Mouse (Mus musculus): ENCODE measurements around the gene Arpc4.

Arpc4 gene

DNA sequence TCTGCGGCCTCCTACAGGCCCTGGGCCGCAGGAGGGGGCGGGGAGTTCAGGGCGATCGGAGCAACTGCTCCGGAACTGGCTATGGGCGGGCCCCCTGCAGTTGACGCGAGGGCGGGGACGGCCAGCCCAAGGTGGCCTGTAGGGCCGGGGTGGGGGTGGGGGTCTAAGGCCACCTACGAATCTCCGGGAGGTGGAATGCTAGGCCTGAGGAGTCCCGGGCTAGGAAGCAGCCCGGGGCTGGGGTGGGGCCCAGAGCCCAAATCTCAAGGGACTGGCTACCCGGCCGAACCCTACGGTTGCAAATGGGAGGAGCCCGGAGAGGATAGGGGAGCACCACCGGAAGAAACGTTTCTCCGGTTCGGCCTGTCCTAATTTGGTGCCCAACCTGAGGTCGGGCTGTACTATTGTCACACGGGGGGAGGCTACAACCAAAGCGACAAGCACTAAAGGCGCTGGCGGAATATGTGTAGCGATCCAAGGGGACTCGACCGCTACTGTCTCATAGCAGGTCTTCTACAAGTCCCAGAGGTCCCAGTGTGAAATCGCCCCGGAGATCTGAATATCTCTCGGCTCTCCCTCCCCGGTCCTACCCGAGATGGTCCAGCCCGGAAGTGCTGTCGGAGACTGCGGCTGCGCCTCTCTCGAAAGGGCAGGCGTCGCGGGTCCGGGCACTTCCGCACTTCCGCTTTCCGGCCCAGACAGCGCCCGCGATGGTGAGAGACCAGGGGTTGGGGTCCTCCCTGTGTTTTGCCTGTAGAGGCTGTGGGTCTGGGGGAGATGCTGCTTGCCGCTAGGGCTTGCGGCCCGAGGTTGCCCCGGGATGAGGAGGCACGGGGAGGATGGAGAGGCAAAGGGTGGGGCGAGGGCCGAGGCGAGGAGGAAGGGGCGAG lies at the start of gene Arpc4, which contains the start of gene Tada3:
TSS of gene Arpc4 (plus strand) at position 620 of the 890 bp plus-strand sequence.
TSS of gene Tada3 (minus strand) at position 388 of the 890 bp plus-strand sequence.
- 0% methylated on average over 61 of the region's 61 CpGs for WGBS

DNA sequence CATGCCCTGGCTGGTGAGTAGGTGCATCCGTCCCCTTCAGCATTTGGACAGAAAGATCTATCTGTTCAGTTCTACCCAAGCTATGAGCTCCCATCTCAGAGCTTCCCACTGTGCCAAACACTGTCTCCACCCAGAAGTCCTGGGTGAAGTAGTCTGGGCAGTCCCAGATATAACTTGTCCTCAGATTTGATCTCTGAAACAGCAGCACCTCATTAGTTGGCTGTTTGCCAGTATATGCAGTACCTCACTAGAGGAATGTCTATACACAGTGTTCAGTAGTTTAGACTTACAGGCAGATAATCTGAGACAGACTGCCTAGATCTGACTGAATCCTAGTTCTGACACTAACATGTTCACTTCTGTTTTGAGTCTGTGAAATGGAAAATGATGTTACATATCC lies 48.5 kb upstream of the Arpc4 start:
- WGBS, result 91% methylated on average over 1 of the region's 1 CpGs

DNA sequence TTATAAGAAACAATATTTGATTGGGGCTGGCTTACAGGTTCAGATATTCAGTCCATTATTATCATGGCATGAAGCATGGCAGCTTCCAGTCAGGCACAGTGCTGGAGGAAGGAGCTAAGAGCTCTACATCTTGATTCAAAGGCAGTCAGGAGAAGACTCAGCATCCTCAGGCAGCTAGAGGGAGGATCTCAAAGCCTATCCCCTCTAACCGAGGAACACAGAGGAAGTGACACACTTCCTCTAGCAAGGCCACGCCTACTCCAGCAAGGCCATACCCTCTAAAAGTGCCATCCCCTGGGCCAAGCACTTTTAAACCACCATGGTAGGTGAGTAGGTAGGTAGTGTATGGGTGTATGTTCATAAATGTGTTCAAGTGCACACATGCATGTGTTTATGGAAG lies 47.4 kb upstream of the Arpc4 start:
- 57% methylated on average over 2 of the region's 2 CpGs for WGBS

DNA sequence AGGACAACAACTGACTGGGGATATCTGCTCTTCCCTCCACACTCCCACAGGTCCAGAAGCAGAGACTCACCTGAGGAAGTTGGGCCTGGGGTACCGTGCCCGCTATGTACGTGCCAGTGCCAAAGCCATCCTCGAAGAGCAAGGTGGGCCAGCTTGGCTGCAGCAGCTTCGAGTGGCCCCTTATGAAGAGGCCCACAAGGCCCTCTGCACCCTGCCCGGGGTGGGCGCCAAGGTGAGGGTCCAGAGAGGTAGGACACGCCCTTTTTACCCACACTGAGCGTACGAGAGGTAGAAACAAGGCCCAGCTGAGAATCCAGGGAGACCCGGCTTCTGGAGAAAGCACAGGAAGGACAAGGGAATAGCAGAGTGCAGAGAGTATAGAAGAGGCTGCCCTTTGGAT lies 46.2 kb upstream of the Arpc4 start:
- WGBS, result 93% methylated on average over 11 of the region's 11 CpGs

DNA sequence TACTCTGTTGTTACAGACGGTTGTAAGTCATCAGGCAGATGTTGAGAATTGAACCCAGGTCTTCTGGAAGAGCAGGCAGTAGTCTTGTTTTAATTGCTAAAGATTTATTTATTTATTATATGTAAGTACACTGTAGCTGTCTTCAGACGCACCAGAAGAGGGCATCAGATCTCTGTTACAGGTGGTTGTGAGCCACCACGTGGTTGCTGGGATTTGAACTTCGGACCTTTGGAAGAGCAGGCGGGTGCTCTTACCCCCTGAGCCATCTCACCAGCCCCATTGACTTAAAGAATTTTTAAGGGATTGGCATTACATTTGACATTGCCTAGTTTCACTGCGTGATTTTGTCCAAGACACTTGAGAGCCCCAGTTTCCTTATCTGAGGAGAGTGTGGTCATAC lies 45.2 kb upstream of the Arpc4 start:
- WGBS, result 65% methylated on average over 6 of the region's 6 CpGs

DNA sequence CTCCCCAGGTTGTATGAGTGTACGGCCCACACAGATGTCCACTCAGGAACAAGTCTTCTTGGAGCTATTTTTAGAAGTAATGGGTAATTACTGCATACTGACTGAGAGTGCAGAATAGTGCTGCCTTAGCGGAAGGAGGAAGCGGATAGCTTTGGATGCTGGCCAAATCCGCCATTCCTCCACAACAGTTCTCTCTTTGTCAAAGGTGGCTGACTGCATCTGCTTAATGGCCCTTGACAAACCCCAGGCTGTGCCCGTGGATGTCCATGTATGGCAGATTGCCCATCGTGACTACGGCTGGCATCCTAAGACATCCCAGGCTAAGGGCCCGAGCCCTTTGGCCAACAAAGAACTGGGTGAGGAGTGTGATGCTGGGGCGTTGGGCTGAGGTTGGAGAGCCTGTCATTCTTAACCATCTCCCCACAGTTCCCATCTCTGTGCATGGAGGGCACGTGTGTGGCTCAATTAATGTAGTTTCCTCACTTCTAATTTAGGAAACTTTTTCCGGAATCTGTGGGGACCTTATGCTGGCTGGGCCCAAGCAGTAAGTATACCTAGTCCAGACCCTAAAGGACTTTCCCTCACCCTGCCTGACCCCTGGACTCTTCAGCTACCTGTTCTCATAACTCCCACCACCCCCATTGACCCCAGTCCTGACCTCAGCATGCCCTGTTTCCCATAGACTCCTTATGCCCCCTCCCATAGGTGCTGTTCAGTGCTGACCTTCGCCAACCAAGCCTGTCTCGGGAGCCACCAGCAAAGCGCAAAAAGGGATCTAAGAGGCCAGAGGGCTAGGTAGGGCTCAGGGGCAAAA lies 44.6 kb upstream of the Arpc4 start:
- 41% methylated on average over 14 of the region's 14 CpGs for WGBS

DNA sequence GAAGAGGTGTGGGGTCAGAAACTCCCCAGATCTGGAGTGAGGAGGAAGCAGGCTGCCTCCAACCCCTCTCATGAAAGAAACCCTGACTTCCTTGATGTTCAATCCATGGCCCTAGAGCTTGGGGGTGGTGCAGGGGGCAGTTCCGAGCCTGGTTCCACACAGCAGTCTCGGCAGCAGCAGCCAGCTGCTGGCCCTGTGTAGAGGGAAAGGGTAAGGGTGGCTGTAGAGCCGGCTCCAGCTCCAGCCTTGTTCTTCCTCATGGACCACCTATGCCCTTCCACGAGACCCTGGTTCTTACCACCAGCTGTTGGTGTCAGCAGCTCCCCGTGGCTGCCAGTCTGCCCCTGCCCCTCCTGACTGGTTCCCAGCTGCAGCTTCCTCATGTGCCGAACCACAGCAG lies 43.7 kb upstream of the Arpc4 start:
- 64% methylated on average over 6 of the region's 6 CpGs for WGBS

DNA sequence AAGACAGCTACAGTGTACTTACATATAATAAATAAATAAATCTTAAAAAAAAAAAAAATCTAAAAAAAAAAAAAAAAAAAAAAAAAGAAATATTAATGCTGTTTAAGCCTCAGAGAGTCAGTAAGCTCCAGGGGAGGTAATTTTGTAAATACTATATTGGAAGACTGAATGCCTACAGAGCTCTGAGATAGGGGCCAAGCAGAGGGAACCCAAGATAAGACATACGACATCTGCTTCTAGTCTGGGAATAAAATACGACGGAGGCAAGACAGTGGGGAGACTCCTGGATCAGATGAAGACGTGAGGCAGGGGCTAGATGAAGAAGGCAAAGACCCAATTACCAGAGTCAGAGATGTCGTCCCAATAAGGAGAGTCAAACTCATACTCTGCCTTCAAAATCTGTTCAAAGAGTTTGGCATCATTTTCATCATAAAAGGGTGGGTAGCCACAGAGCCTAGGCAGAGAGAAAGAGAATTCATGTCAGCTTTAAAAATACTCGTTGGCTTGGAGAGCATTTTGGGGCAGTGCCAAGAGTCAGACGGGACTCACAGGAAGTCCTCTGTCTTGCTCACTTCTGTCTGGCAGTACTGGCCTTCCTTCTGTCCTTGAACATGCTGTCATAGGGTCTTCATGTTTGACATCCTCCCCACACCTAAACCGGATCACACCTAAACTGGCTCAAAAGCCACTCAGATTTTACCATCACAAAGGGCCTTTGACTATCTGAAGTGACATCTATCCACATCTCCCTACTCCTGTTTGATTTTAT lies 40.9 kb upstream of the Arpc4 start:
- WGBS, result 36% methylated on average over 8 of the region's 8 CpGs

DNA sequence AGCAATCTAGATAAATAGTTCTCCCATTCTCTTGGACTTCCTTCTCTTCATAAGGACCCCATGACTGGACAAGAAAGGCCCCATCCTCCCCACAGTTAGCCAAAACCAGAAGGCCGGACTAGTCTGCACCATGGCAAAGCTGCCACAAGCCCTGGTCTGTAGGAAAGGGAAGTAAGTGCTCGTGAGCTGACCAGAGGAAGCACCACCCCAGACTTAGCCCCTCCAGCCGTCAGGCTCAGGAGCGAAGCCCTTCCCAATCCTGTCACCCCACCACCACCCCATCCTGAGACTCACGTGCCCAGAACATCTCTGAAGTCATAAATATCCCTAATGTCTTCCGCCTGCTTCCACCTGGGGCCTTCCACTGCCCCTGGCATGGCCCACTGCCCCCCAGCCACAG lies 36.3 kb upstream of the Arpc4 start:
- 70% methylated on average over 6 of the region's 6 CpGs for WGBS

DNA sequence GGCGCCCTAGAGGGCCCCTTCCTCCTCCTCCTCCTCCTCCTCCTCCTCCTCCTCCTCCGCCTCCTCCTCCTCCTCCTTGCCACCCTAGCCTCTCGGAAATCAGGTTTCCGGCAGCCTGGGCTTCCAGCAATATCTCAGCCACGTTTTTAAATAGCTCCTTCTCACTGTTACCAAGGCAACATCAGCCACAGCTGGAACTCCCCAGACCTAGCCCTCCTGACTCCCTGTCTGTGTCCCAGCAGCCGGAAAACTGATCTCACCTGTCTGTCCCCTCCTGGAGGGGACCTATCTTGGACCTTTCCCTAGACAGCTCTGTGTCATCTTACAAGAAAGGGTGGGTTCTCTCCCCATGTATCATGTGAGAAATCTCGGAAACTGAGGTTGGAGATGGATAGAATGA lies 35.6 kb upstream of the Arpc4 start:
- WGBS, result 22% methylated on average over 4 of the region's 7 CpGs

DNA sequence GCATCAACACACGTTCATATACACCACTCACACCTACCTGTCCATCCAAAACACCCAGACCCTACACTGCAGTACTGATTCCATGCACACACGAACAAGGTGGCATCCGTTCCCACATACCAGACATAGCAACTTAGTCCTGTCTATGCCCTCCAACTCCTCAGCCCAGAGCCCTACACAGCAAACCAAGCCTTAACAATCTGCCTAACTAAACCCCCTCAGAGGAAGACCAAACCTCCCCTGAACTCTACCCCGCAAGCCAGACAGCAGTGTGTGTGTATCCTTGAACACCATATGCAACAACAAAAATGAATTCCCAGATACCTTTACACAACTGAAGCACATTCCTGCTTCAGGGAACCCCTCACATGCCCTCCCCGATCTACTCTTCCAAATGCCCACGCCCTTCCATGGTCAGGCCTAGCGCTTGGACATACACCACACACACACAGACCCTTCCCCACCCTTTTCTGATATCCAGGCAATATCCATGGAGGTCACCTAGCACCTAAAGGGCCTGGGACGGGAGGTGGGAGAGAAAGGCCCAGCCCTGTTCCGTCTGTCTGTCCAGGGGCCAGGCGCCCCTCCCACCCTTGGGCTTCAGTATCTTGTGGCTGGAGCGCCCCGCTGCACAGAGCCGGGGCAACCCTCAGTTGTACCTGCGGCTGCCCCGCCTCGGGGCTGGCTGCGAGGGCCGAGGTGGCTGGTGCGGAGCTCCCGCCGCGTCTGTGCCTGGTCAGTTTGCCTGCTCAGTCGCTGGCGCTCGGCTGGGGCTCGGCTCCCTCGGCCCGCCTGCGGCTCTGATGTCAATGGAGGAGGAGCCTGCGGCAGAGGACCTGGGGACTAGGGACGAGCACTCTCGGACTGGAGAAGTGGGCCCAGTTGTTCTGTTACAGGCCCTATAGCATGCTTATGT lies 34.5 kb upstream of the Arpc4 start, which contains the start of gene Camk1:
TSS of gene Camk1 (minus strand) at position 808 of the 916 bp plus-strand sequence.
- 15% methylated on average over 32 of the region's 32 CpGs for WGBS

DNA sequence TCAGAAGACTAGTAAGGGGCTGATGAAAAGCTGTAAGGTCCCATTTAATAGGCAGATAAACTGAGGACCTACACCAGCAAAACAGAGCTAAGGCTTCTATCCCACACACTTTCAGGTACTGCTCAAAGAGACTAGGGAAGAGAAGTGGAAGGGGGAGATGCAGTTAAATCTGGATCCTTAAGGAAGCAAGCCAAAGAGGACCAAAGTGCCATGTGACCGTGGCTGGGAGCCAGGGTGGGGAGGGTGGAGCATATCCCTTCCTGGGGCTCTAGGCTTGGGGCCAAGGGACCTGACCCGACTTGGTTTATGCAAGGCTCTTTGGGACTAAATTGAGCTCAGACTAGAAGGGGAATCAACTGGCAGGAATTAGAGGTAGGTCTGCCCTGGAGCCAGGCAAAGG lies 33.6 kb upstream of the Arpc4 start:
- 27% methylated on average over 2 of the region's 2 CpGs for WGBS

DNA sequence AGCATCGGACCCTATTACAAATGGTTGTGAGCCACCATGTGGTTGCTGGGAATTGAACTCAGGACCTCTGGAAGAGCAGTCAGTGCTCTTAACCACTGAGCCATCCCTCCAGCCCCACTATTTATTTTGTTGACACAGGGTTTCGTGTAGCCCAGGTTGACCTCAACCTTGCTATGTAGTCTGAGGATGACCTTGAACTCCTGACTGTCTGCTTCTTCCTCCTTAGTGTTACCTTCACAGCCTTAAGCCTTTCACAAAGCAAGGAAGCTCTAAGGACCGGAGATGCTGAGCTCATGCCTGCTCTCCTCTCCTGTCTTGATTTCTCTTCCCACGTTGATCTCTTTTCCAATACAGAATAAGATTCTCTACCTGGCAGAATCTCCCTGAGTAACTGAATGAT lies 31.0 kb upstream of the Arpc4 start:
- 85% methylated on average over 4 of the region's 4 CpGs for WGBS

DNA sequence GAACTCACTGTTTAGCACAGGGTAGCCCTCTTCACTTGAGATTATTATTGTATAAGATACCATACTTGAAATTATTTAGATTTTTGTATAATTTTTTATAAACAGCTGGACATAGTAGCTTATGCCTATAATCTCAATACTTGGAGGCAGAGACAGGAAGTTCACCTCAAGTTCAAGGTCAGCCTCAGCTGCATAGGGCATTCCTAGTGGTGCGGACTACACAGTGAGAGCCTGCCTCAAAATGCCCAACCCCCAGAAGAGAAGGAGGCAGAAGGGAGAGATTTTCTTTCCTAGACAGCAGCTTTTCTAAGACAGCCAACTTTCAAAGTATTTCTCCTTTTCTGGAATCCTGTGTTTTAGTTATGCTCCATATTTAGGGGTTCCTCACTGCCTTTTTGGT lies 26.8 kb upstream of the Arpc4 start:
- 84% methylated on average over 1 of the region's 1 CpGs for WGBS

DNA sequence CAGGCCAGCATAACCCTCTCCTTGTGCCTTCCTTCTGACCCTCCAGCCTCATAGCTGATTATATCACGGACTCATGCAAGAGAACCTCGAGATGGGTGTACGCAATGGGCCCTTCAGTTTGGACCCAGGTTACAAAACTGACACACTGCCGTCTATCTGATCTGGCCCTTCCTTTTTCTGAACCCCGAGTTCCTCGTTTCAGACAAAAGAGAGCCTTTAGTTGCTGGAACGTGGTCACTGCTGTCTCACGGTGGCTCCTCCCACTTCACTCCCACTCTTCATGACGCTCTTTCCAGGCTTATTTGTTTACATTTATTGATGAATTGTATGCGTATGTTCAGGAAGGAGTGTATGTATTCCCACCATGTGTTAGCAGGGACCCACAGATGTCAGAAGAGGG lies 26.3 kb upstream of the Arpc4 start:
- 58% methylated on average over 10 of the region's 10 CpGs for WGBS

DNA sequence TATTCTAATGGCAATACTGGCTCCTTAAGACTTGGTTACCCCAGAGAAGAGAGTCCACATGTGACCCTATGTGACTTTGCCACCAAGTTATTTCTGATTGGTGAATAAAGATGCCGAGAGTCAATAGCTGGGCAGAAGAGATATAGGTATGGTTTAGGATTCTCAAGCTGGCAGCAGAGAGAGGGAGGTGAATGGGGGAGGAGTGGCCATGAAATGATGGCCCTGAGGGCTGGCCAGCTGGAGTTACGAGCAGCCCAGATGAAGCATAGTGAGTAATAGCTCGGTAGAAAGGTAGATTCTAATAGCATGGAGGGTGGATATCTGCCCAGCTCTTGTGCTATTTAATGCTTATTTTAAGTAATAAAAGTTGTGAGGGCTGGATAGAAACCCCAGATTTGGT lies 25.1 kb upstream of the Arpc4 start:
- 81% methylated on average over 3 of the region's 3 CpGs for WGBS

DNA sequence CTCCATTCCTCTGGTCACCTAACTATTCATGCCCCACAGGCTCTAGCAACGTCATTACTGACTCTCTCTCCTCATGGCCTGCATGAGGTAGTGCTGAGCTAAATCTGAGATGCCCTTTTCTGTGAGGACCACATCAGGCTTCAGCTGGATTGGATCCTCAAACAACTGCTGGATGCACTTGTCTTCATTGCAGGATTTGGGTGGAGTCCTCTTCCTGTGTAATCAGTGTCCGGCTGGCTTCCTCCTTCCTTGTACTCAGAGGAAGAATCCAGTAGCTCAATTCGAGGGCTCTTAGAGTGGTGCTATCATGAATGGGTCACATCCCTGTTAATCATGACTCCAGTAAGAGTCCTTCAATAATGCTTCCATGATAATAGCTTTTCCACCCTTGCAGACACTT lies 24.2 kb upstream of the Arpc4 start:
- WGBS, result 74% methylated on average over 3 of the region's 3 CpGs

DNA sequence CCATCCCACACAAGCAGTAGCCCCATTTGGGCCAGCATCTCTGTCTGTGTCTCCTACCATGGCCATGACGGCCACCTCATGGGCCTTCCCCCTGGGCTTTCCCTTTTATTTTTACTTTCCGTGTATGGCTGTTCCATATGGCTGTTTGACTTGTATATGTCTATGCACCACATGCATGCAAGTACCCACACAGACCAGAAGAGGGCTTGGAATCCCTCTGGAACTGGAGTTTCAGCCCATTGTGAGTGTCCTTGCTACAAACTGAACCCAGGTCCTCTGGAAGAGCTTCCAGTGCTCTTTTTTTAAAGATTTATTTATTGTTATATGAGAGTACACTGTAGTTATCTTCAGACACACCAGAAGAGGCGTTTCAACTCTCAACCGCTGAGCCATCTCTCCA lies 16.4 kb upstream of the Arpc4 start:
- 71% methylated on average over 4 of the region's 4 CpGs for WGBS

DNA sequence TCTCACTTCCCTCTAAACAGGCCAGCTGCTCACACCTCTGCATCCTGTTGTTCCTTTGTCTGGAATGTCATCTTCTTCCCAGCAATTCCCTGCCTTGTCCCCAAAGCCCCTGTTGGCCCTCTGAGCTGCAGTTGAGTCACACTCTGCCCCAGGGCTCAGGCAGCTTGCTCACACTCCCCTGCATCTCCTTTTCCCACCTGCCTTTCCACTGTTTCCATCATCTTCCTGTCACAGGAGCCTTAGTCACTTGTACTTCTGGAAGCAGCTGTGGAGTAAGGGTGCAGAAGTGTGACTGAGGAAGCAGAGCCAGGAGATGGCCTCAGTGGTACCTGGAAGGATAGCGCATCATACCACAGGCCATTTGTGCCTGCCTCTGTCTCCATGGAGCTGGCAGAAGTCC lies 15.7 kb upstream of the Arpc4 start:
- 70% methylated on average over 1 of the region's 1 CpGs for WGBS

DNA sequence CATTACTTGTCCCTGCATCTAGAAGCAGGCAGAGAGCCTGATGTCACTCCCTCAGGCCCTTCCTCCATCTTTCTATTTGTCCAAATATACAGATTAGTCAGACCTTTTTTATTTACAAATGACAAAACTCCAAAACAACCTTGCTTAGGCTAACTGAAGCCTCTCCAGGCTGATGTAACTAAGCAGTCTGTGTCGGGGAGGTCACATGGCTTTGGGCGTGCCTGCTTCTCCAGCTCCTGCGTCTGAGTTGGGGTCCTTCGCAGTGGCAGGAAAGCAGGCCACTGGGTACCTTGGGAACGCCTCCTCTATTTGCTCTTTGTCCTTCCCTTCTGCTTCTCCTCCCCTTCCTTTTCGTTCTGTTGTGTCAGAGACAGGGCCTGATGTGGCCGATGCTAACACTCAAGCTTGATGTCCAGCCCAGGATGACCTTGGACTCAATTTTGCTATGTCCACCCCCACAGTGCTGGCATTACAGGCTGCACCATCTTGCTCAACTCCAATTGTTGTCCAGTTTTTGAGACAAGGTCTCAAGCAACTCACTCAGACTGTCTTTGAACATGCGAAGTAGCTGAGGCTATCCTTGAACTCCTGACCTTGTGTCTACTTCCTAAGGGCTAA lies 13.3 kb upstream of the Arpc4 start:
- WGBS, result 67% methylated on average over 8 of the region's 8 CpGs

DNA sequence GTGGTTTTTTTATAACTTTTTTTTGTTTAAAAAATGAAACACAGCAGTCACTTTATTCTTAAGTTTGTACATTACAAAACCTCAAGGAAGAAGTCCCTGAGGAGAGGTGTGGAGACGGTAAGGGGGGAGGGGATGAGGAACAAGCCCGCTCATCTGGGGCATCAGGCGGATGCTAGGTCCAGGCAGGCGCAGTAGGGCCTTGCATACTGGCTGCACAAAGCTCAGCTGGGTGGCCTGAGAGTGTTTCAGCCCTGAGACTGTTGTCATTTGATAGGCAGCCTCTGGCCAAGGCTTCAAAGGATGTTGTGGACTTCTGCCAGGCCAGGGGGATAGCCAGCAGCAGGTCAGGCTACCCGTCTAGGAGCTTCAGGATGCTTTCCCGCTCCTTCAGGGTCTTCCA lies 11.3 kb upstream of the Arpc4 start:
- 90% methylated on average over 6 of the region's 6 CpGs for WGBS
